Mouse (Mus musculus) heart, adult 2 months (tissue): Measurements from ENCODE around the gene Als2cr12.
"Not testable (repeated sequence)": the region's sequence is repeated elsewhere in the genome, so short reads cannot be mapped to it uniquely, and the experiment has no call there.

ENCODE experiments used
- CTCF ChIP-seq: fragments of 200-600 bp; IDR thresholded peaks from 2 replicates; pipeline ENCODE4 v1.8.1; 2022; ENCODE audit warnings: antibody characterized with exemption, mild to moderate bottlenecking, moderate library complexity
- EP300 ChIP-seq: fragments of 200-500 bp; IDR thresholded peaks from 2 replicates; pipeline ENCODE4 v1.6.1; 2011; ENCODE audit warnings: low read depth, low read length, control low read depth; ENCODE audit not compliant: insufficient read depth
- POLR2A ChIP-seq: fragments of 200-500 bp; IDR thresholded peaks from 2 replicates; pipeline ENCODE4 v1.6.1; 2011; ENCODE audit warnings: mild to moderate bottlenecking, low read depth, low read length, control low read depth; ENCODE audit not compliant: insufficient read depth

DNA sequence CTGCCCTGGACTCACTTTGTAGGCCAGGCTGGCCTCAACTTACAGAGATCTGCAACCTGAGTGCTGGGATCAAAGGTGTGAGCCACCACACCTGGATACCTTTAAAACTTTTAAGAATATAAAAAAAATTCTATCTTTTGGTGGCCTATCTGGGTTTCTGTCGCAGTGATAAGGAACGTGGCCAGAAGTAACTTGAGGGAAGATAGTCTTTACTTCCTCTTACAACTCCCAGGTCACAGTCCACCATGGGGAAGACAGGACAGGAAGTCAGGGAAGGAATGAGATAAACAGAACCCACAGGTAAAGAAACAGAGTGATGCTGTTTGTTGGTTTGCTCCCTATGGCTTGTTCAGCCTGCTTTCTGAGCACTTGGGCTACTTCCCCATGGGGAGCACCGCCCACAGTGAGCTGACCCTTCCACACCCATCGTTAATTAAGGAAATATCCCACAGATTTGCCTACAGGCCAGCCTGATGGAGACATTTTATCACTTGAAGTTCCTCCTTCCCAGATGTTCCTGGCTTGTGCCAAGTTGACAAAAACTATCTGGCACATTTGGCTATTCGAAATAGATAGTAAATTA is 4.9 kb upstream of the Als2cr12 start:
- not testable (repeated sequence) for TF ChIP-seq POLR2A, EP300, CTCF
